Mouse (Mus musculus): Measurements from ENCODE around the gene Sugp2. TPM values are rescaled to one million over a fixed set of nuclear protein-coding genes. Genes with fewer than 3 reads are reported as not detected.

Gene Sugp2
- polyA plus RNA-seq, 1 experiment from 2014 or later = 40.5 TPM

GRCm38 (mm10) chr8:70317872-70318271, 83.8 kb downstream of the Sugp2 start:
- H3K36me3 ChIP-seq = peaks cover 35% of the 10 kb centered on the region
- 83% methylated on average over 5 of the region's 5 CpGs for WGBS
- no peaks in the 10 kb centered on the region for H3K9me3 ChIP-seq
- H3K4me2 ChIP-seq (replicated peaks) = no peak overlapping the region
- H3K4me3 ChIP-seq = no peak overlapping the region
- no peak overlapping the region for H3K9ac ChIP-seq
- H3K27ac ChIP-seq = peak overlapping the region; percentile 28; the same call in 1 of the 2 replicates
- ATAC-seq (ENCODE audit: low FRiP score, low read depth) = no peak
- no peaks in the 10 kb centered on the region for H3K27me3 ChIP-seq
- peaks cover 31% of the 10 kb centered on the region for H3K4me1 ChIP-seq

GRCm38 (mm10) chr8:70323716-70324115, 89.7 kb downstream of the Sugp2 start:
- 88% methylated on average over 3 of the region's 3 CpGs for WGBS

GRCm38 (mm10) chr8:70327512-70327911, 93.5 kb downstream of the Sugp2 start:
- no peak overlapping the region for H3K27ac ChIP-seq
- H3K9me3 ChIP-seq = no peaks in the 10 kb centered on the region
- ATAC-seq (ENCODE audit: low FRiP score, low read depth) = no peak
- H3K36me3 ChIP-seq = peaks cover 66% of the 10 kb centered on the region
- H3K27me3 ChIP-seq = peaks cover 7% of the 10 kb centered on the region
- H3K4me3 ChIP-seq = no peak overlapping the region
- no peak overlapping the region for H3K4me2 ChIP-seq (replicated peaks)
- no peak overlapping the region for H3K9ac ChIP-seq
- 94% methylated on average over 6 of the region's 6 CpGs for WGBS
- peaks cover 26% of the 10 kb centered on the region for H3K4me1 ChIP-seq

More at GRCm38 (mm10) chr8:70323716-70324115, 89.7 kb downstream of the Sugp2 start:
- no peaks in the 10 kb centered on the region for H3K27me3 ChIP-seq
- H3K9me3 ChIP-seq = no peaks in the 10 kb centered on the region
- no peak overlapping the region for H3K4me3 ChIP-seq
- H3K4me1 ChIP-seq = no peaks in the 10 kb centered on the region
- H3K36me3 ChIP-seq = peaks cover 70% of the 10 kb centered on the region
- no peak for ATAC-seq (ENCODE audit: low FRiP score, low read depth)
- no peak overlapping the region for H3K27ac ChIP-seq
- H3K4me2 ChIP-seq (replicated peaks) = no peak overlapping the region
- no peak overlapping the region for H3K9ac ChIP-seq

GRCm38 (mm10) chr8:70329124-70329834, 95.3 kb downstream of the Sugp2 start, which contains the start of gene Gdf1:
TSS of gene Gdf1 (plus strand) at chr8:70329817.
- WGBS = 31% methylated on average over 14 of the region's 14 CpGs
- H3K27me3 ChIP-seq = peaks cover 7% of the 10 kb centered on the region
- H3K27ac ChIP-seq = peak within 1 kb of the TSS; percentile 10; the same call in 1 of the 2 replicates
- peak within 1 kb of the TSS; percentile 61 for H3K9ac ChIP-seq
- H3K4me3 ChIP-seq = peak within 1 kb of the TSS; percentile 25
- H3K4me1 ChIP-seq = peaks cover 26% of the 10 kb centered on the region
- H3K36me3 ChIP-seq = peaks cover 68% of the 10 kb centered on the region
- ATAC-seq (ENCODE audit: low FRiP score, low read depth) = no peak
- peak within 1 kb of the TSS; percentile 57 for H3K4me2 ChIP-seq (replicated peaks)
- no peaks in the 10 kb centered on the region for H3K9me3 ChIP-seq

Other genes starting within 250 kb of the Sugp2 start
- 37.7 and 40.7 TPM in 2 replicates for gene Gatad2a, start 237.8 kb upstream of the Sugp2 start, polyA plus RNA-seq (2015; fragmentation: Nextera tagmentation; extraction: Ambion mirVana)
- 59.5 and 62.8 TPM in 2 replicates for gene Mau2, start 191.5 kb upstream of the Sugp2 start, polyA plus RNA-seq (2015; fragmentation: Nextera tagmentation; extraction: Ambion mirVana)
- 54.5 and 58.5 TPM in 2 replicates for gene Sugp1, start 191.4 kb upstream of the Sugp2 start, polyA plus RNA-seq (2015; fragmentation: Nextera tagmentation; extraction: Ambion mirVana)
- 1.0 and 1.2 TPM in 2 replicates for gene Tm6sf2, start 161.3 kb upstream of the Sugp2 start, polyA plus RNA-seq (2015; fragmentation: Nextera tagmentation; extraction: Ambion mirVana)
- not detected in 2 replicates for gene Hapln4, start 150.8 kb upstream of the Sugp2 start, polyA plus RNA-seq (2015; fragmentation: Nextera tagmentation; extraction: Ambion mirVana)
- 0.67 and 0.87 TPM in 2 replicates for gene Ncan, start 113.4 kb upstream of the Sugp2 start, polyA plus RNA-seq (2015; fragmentation: Nextera tagmentation; extraction: Ambion mirVana)
- gene Nr2c2ap, start 102.9 kb upstream of the Sugp2 start, polyA plus RNA-seq (2015; fragmentation: Nextera tagmentation; extraction: Ambion mirVana) = 25.1 and 26.0 TPM in 2 replicates
- 23.8 and 26.0 TPM in 2 replicates for gene Rfxank, start 95.1 kb upstream of the Sugp2 start, polyA plus RNA-seq (2015; fragmentation: Nextera tagmentation; extraction: Ambion mirVana)
- 51.0 and 56.0 TPM in 2 replicates for gene Borcs8, start 94.7 kb upstream of the Sugp2 start, polyA plus RNA-seq (2015; fragmentation: Nextera tagmentation; extraction: Ambion mirVana)
- gene Mef2b, start 94.5 kb upstream of the Sugp2 start, polyA plus RNA-seq (2015; fragmentation: Nextera tagmentation; extraction: Ambion mirVana) = 0.38 TPM in 2 replicates
- gene Tmem161a, start 61.9 kb upstream of the Sugp2 start, polyA plus RNA-seq (2015; fragmentation: Nextera tagmentation; extraction: Ambion mirVana) = 66.5 and 70.6 TPM in 2 replicates
- 4.0 and 4.6 TPM in 2 replicates for gene Slc25a42, start 21.9 kb upstream of the Sugp2 start, polyA plus RNA-seq (2015; fragmentation: Nextera tagmentation; extraction: Ambion mirVana)
- 25.5 and 26.2 TPM in 2 replicates for gene Armc6, start 240 bp downstream of the Sugp2 start, polyA plus RNA-seq (2015; fragmentation: Nextera tagmentation; extraction: Ambion mirVana)
- 57.9 and 58.1 TPM in 2 replicates for gene Homer3, start 48.6 kb downstream of the Sugp2 start, polyA plus RNA-seq (2015; fragmentation: Nextera tagmentation; extraction: Ambion mirVana)
- gene Ddx49, start 68.3 kb downstream of the Sugp2 start, polyA plus RNA-seq (2015; fragmentation: Nextera tagmentation; extraction: Ambion mirVana) = 55.8 and 60.9 TPM in 2 replicates
- gene Cope, start 68.3 kb downstream of the Sugp2 start, polyA plus RNA-seq (2015; fragmentation: Nextera tagmentation; extraction: Ambion mirVana) = 340 and 345 TPM in 2 replicates
- gene Cers1, start 81.5 kb downstream of the Sugp2 start, polyA plus RNA-seq (2015; fragmentation: Nextera tagmentation; extraction: Ambion mirVana) = 10.0 and 10.2 TPM in 2 replicates
- 0.78 and 2.7 TPM in 2 replicates for gene Gdf1, start 95.6 kb downstream of the Sugp2 start, polyA plus RNA-seq (2015; fragmentation: Nextera tagmentation; extraction: Ambion mirVana)
- gene Upf1, start 119.1 kb downstream of the Sugp2 start, polyA plus RNA-seq (2015; fragmentation: Nextera tagmentation; extraction: Ambion mirVana) = 18.7 and 19.5 TPM in 2 replicates
- gene Comp, start 139.3 kb downstream of the Sugp2 start, polyA plus RNA-seq (2015; fragmentation: Nextera tagmentation; extraction: Ambion mirVana) = 26.4 and 40.8 TPM in 2 replicates
- 26.7 and 29.9 TPM in 2 replicates for gene Crtc1, start 205.4 kb downstream of the Sugp2 start, polyA plus RNA-seq (2015; fragmentation: Nextera tagmentation; extraction: Ambion mirVana)
- 29.0 and 30.3 TPM in 2 replicates for gene Klhl26, start 242.7 kb downstream of the Sugp2 start, polyA plus RNA-seq (2015; fragmentation: Nextera tagmentation; extraction: Ambion mirVana)

Data from limb, embryonic 13.5 days (tissue).